Mouse (Mus musculus) heart, postnatal 14 days (tissue): ENCODE results near the gene Chpt1. TPM values are rescaled to one million over a fixed set of nuclear protein-coding genes. Genes with fewer than 3 reads are reported as not detected.
"Not testable (repeated sequence)": the region's sequence is repeated elsewhere in the genome, so short reads cannot be mapped to it uniquely, and the experiment has no call there.

Experiments used
- DNase-seq, 2 experiments: peaks; one replicate each; pipeline ENCODE4 v3.0.0; 2021 to 2022
- intact Hi-C: fragments of 180-260 bp; cut with DNase I; formaldehyde crosslinking; loops from one replicate; pipeline ENCODE4 v1.15.1; 2025
- total RNA-seq, 2 experiments: library from RNA; stranded (reverse); gene quantifications; 2 replicates each; pipeline ENCODE4 v1.2.3; 2021

Chpt1 gene
- total RNA-seq, 2 experiments from 2014 or later, result 252 to 257 TPM

DNA sequence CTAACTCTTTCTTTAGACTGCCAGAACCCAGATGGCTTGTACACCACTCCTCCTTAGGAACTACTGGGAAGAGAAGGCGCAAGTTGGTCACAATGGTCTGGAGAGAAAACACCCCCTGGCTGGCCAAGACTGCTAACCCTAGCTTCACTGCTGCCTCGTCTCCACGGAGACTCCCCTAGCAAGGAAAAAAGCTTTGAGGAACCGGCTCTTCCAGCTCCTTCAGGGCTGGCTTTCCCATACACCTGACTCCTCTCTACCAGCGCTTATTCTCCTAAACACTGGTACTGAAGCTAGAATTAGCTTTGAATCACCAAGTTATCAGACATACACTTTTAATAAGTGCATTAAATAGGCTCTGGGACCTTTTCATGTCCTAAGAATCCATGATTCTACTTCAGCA is 3.9 kb downstream of the Chpt1 start:
- DNase-seq, result no peak
- intact Hi-C loops, result loop anchor here (5.0 kb wide), 1 partner anchor 123 kb away; the partner anchor contains the start of genes Dram1 and Gnptab

DNA sequence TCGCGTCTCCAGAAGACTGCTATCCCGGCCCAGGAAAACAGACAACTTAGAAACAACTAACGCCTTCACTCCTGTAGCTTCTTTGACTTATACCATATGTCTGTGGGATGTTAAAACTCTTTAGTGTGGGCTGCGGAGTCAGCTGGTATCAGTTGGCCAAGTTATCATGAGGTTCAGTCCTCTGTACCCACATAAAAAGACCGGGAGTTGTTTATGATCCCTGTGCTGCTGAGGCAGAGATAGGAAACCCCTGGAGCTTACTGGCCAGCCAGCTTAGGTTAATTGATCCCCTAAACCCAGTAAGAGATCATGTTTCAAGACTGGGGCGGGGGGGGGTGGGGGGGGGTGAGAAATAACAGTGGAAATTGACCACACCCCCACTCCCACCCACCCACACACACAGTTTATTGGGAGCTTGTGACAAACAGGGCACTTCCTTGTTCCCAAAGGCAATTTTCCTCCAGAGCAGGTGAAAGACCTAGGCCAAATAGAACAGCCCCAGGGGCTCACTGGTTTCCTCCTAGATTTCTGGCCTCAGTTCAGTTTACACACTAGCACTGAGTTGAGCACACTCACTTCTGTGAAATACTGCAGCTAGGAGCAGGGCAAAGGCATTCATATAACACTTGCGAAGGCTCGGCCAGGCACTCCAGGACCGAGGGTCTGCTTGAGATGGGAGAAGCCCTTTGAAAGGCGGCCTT is 6.9 kb downstream of the Chpt1 start:
- DNase-seq, result no peak
- intact Hi-C loops, result no loop called here

DNA sequence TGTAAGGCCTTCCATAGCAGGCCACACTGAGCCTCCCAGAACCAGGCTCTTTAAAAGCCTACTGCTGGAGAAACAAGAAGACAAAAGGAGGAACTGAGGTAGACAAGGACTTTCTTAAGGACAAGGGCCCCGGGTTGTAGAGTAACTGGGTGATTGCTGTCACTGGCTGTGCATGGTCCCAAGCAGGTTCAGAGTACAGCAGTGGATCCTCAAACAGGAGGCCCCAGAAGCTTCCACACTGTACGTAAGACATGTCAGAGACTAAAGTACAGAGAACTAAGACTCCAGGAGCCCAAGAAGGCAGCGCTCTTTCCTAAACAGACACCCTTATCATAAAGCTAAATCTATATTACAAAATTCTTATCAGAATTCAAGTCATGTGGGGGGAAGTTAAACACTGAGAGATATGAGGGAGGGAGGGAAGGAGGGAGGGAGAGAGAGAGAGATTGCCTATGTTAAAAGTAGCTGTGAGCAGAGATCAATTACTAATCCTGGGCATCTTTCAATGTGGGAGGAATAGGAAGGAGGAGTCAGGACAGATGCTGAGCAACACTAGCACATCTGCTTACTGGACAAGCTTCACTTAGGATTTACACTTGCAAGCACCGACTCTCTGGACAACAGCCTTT is 8.8 kb downstream of the Chpt1 start:
- DNase-seq, result no peak
- intact Hi-C loops, result no loop called here

DNA sequence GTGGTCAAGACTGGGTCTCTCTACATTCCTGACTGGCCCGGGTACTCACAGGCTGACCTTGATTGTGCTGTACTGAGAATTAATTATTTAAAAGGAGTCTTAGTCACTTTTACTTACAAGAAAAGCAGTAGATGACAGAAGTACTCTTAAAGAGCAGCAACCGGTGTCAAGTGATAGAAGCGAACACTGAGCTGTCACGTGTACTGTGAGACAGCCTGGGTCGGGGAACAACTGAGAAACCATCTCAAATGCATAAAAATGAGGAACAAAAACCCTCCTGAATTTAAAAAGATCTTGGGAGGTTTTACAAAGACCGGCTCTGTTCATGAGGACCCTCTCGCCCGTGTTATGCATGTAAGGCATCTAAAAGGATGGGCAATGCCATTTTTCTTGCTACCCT is 11.2 kb downstream of the Chpt1 start:
- intact Hi-C loops, result no loop called here
- DNase-seq, result no peak

DNA sequence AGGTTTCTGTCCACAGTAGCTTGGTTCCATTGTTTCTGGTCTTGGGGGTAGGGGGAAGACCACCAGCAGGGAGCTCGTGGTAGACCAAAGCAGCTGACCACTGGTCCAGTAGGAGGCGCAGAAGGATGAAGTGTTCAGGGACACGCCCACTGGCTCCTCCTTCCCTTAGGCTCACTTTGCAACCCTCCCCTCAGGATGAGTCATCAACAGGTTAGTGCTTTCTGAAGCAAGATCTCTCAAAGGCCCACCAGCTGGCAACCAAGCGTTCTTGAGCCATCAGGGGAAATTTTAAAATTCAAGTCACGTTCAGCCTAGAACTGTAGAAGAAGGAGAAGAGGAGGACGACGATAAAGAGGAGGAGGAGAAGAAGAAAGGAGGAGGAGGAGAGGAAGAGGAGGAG is 12.2 kb downstream of the Chpt1 start:
- DNase-seq, result no peak
- intact Hi-C loops, result no loop called here

DNA sequence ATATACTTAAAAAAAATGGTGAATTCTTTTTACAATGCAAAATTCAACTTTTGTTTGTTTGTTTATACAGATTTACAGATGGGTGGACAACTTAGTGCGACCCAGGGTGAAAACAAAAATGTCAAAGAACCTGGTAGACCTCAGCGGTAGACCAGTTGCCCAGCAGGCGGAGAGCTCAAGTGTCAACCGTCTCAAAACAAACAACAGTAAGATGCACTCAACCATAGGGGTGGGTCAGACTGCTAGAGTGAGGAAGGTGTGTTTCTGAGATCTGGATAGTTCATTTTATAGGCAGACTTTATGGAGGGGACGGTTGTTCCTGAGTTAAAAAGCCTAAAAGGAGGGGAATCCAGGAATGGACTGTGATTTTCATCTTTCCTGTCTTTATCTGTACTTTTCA is 15.2 kb downstream of the Chpt1 start:
- intact Hi-C loops, result no loop called here
- DNase-seq, result no peak

DNA sequence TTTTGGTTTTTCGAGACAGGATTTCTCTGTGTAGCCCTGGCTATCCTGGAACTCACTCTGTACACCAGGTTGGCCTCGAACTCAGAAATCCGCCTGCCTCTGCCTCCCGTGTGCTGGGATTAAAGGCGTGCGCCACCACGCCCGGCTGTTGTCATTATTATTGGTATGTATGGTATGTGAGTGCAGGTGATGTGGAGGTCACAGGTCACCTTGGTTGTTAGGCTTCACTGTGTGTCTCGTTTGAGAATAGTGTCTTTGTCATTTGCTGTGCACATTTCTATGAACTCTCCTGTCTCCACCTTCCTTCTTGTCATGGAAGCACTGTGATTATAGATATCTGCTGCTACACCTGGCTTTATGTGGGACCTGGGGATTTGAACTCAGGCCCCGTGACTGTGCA is 21.0 kb downstream of the Chpt1 start:
- DNase-seq, intact Hi-C loops: not testable (repeated sequence)

DNA sequence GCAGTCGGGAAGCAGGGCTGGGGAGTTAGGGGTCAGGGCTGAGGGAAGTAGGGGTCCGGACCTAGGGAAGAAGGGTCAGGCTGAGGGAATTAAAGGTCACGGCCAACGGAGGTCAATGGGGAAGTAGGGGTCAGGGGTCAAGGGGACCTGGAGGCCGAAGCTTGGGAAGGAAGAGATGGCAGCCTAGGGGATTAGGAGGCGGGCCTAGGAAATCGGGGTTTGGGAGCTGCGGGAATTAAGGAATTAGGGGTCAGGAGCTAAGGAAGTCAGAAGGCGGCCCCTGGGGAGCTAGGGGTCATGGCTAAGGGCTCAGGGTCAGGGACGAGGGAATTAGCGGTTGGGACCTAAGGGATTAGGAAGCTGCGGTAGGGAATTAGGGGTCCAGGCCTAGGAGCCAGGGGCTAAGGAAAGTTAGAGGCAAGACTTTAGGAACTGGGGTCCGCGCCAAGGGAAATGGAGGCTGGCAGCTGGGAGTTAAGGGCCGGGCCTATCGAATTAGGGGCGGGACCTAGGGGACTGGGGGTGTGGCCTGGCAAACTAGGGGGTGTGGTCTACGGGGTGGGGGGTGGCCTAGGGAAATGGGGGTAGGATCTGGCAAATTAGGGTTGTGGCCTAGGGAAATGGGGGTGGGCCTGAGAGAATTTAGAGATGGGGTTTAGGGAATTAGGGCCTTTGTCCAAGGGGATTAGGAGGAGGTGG is 43.6 kb downstream of the Chpt1 start:
- intact Hi-C loops, result no loop called here
- DNase-seq, result no peak

DNA sequence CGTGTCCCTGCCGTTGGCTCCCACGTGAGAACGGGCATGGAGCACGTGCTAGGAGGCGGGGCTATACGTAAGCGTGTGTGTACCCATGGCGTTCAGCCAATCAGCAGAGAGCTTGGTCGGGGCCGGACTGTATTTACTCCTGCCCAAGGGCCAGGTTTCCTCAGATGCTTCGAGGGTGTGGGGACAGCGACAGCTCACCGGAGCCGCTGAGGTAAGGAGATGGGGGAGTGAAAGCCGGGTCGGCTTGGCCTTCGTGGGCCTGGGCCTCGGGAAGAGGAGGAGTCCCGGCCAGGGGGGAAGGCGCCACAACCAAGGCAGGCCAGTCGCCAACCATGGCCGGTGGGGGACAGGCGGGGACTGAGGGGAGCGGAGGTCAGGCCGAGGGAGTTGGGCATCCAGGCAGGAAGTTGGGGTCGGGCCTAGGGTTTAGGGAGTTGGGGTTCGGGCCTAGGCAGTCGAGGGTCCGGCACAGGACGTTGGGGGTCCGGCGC is 44.3 kb downstream of the Chpt1 start, which contains the start of gene Sycp3:
Gene Sycp3 (plus strand): TSS at position 68 of the 491 bp plus-strand sequence.
- intact Hi-C loops, result no loop called here
- no peak for DNase-seq

DNA sequence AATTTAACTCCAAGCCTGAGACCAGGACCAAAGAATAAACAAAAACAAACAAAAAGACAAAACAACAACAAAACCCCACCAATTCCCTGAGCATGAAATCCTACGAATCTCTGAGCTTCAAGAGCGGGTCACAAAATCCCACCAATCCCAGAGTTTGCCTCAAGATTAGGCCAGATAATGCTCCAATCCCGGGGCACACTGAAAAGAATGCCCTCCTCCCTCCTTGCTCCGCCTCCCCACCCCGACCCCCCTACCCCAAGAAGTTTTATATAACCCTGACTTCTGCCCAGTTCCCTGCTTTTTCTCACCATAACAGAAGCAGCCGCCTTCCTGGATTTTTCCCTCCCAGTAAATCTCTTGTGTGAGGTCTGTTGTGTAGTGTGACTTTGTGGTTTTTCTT is 46.1 kb downstream of the Chpt1 start:
- DNase-seq, result no peak
- intact Hi-C loops, result no loop called here

DNA sequence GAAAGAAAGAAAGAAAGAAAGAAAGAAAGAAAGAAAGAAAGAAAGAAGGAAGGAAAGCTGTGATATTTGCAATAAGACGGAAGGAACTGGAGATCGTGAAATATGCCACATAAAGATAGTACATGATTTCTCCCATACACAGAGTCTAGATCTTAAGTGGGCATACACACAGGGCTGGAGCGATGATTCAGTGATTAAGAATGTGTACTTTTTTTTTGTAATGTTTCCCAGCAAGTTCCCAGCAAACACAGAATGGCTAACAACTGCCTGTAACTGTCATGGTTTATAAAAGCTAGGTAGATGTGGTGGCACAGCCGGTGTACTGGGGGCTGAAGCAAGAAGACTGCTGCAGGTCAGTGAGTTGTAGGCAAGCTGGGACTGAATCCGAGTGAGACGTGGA is 51.9 kb downstream of the Chpt1 start:
- DNase-seq, result no peak
- intact Hi-C loops, result no loop called here

DNA sequence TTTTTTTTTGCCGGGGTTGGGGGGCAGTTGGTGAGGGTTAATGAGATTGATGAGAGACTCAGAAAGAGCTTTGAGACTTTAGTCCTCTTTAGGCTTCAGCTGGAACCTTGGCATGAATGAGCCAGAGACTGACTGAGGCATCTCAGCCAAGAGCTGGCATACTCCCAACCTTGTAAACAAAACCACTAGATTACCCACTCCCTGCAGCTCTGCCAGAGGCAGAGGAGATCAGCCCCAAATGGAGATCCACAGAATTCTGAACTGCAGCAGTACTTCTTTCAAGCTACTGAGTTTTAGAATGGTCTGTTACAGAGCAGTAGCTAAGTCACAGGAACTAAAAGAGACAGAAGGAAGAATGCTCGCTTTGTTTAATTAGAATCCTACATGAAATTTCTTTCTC is 52.7 kb downstream of the Chpt1 start:
- intact Hi-C loops, result no loop called here
- DNase-seq, result peak; percentile 34 to 67

DNA sequence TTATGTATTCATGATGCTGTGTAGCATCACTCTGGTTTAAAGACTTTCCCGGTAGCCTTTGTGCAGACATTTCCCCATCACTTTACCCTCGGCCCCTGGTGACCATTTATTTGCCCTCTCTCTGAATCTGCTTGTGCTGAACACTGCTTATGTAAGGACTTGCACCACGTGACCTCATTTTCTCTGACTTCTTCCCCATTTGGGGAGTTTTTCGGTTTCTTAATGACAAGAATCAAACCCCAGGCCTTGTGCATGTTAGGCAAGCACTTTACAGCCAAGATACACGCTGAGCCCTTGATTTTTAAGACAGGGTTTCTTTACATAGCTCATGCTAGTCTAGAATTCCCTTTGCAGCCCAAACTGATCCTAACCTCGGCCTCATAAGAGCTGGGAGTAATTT is 62.6 kb downstream of the Chpt1 start:
- intact Hi-C loops, result loop anchor here (10.0 kb wide), 1 partner anchor 224 kb away; no protein-coding TSS in a partner anchor
- DNase-seq, result no peak

DNA sequence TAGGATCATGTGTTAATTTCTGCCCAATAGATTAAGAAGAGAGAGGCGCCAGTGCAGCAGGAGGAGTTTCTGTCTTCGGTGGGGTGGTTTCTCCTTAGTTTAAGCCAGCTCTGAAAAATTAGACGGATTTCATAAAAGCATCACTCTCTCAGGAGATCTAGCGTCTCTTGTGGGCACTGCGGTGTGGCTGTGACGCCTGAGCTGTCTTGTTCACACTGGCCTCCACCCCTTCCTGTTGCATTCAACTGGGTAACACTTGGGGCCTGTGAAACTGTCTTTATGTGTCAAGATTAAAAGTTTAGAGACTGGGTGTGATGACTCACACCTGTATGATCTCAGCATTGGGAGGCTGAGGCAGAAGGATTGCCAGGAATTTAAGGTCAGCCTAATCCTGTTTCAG is 75.9 kb downstream of the Chpt1 start:
- intact Hi-C loops, result no loop called here
- DNase-seq, result no peak

DNA sequence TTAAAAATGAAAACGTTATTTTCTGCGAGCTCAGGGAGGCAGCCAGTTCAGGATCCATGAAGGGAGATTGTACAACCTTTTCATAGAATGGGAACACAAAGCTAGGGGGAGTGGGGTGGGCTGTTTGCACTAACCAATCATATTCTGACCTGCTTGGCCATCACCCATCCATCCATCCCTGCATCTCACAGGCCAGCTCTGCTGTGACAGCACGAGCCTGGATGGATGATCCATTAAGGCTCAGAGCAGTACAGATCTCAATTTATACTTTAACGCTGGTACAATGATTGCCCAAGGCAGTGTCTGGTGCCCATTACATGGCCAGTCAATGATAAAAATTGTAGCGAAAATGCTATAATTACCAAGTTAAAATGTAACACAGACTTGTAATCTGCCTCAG is 77.0 kb downstream of the Chpt1 start:
- intact Hi-C loops, result loop anchor here (1.0 kb wide), 1 partner anchor 48 kb away; the partner anchor contains the start of genes Dram1 and Gnptab
- DNase-seq, result no peak

DNA sequence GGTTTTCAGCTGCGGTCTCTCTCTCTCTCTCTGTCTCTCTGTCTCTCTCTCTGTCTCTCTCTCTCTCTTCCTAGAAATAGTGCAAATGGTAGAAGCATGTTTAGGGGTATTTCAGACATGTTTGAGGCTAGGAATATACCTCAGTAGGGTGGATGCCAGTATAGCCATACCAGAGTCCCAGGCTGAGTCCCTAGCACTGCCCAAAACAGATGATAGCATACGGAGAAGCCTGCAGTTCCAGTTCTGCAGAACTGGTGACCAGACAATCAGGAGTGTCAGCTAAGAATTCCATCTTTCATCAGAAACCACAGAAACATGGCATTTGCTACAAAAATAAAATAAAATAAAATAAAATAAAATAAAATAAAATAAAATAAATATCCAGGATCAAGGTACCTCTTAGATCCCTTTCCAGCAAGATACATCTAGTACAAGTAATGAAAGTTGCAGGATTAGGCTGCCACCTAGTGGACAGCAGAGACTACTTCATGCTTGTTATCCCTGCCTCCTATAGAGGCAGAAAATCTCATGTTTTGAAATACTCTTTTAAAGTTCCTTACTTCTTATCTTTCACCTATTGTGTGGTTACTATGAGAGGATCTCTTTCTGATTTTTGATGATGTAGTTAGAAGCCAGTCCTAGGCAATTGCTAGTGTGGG is 77.6 kb downstream of the Chpt1 start:
- intact Hi-C loops, result loop anchor here (1.0 kb wide), 1 partner anchor 47 kb away; the partner anchor contains the start of genes Dram1 and Gnptab
- peak; percentile 55 to 81 for DNase-seq

DNA sequence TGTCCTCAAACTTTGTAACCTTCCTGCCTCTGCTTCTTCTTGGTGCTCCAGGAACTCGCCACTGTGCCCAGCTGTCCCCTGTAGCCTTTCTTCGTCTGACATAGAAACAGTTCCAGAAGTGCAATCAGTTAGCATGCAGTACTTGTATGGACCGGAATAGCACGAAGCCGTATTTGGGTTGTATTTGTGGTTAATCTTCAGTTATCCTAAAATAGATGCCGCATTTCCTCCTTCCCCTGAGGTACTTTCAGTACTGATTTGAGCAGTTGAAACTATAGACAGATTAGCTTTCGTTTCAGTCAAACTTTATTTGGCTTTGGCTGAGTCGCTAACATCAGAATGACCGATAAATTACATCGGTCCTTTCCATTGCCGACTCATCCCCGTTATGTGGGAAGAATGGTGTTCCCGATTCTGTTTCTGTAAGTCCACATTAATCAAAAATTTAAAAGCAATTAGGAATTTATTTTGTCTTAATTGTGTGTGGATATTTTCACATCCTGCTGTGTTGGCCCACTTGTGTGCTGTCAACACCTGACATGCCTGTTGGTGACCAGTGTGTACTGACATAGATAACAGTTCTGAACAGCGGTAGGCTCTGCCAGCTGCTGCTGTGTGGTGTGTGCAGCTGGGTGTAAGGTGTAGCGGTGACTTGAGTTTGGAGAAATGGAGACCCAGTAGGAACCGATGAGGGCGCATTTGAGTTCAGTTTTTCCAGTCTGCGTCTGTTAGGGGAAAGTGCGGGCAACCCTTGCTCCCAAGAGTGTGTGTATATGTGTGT is 83.0 kb downstream of the Chpt1 start:
- DNase-seq, result peak in 1 of 2 experiments; percentile 9
- intact Hi-C loops, result no loop called here

DNA sequence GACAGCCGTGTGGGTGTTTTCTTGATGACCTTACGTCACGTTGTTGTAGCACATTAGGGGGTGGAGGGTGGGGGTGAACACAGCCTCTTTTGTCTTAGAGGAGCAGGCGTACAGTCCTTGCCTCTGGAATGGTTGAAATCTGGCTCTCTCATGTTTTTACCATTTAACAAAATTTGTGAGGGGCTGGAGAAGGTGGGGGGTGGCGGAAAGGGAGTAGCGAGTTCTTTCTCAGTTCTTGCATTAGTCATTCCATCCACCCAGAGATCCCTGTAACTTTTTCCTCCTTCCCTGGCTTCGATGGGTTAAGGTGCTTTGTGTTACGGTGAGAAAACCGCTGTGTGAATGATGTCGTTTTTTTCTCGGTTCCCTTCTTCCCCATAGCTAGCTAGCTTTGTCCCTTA is 83.7 kb downstream of the Chpt1 start:
- no peak for DNase-seq
- intact Hi-C loops, result no loop called here

DNA sequence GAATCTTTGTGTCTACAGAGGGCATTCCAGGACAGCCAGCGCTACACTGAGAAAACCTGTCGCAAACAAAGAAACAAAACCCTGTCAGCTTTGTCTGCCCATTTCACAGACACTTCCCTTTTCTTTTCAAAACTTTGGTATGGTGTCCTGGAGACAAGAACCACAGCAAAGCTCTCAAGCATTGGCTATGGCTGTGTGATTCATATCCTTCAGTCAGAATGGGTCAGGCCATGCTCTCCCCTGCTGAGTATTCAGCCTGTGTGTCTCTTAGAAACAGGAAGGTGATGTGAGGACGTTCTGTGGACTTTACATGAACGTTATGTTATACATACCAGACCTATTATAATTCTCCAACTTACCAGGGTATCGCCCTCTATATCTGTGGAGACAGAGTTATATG is 86.2 kb downstream of the Chpt1 start:
- intact Hi-C loops, result no loop called here
- no peak for DNase-seq
